Mouse (Mus musculus): ENCODE results near the gene Tk1. TPM values are rescaled to one million over a fixed set of nuclear protein-coding genes. Genes with fewer than 3 reads are reported as not detected.

Tk1 gene
- polyA plus RNA-seq (2012; rRNA removed; ENCODE audit: low replicate concordance) = 42.7 and 62.2 TPM in 2 replicates

DNA sequence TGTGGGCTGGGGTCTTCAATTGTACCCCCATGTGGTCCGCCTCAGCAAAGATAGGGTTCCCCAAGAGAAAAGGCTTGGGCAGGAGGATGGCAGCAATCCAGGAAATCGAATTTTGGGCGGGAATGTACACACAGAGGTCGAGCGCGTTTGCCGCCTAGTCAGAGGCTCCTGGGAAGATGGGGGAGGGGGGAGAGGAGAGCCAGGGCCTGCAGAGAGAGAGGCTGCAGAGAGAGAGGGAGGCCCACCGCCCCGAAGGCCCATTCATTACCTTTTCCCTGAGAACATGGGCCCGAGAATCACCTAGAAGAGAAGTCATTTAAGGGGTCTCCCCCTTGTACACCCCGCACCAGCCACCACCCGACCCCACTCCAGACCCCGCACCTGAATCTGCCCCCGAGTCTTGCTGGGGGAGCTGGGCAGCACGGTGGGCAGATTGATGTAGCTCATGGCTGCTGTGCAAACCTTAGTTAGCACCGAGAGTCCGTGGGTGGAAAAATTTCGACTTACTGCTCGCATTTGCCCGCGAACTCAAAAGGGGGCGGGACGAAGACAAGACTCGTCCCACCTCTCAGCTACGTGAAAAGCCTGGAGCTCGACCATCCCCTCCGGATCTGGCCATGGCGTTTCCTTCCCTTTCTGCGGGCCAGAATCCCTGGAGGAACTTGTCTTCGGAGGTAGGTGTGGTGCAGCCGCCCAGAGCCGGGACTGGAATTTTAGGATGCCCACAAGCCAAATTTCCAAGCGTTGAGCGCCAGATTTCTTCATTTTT, at the start of gene Tk1, which contains the start of gene Afmid:
Tk1 (minus strand) TSS at position 760 of the 769 bp plus-strand sequence.
Afmid (plus strand) TSS at position 592 of the 769 bp plus-strand sequence.

DNA sequence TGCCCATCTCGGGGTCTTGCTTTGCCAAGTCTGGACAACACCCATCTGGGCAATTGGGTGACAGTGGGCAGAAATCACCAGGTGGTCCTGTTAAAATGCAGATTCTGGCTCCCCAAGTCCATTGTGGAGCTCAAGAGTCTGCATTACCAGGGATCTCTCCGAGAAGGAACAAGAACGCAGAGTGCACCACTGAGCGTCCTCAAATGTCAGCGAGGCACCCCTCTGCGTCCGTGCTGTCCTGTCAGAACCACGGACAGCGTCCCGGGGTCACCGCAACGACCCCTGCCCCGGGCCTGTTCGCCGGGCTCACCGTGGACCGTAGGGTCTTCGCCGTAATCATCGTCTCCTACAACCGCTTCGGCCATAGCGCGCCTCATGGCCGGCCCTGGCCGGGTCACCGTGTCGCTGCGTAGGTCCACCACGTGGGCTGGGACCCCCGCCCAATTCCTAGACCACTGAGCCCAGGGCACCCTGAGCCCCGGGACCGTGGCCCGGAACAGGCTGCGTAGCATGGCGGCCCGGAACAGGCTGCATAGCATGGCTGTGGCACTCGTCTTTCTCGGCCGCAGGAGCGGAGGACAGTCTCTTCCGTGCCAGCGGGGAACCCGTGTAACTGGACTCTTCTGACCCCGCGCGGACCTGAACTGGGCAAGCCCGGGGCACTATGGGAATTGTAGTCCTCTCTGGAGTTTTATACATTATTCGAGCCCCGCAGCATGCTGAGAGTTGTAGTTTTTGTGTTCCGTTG, 47.1 kb upstream of the Tk1 start, which contains the start of gene Tha1:
Tha1 (minus strand) TSS at position 621 of the 748 bp plus-strand sequence.

DNA sequence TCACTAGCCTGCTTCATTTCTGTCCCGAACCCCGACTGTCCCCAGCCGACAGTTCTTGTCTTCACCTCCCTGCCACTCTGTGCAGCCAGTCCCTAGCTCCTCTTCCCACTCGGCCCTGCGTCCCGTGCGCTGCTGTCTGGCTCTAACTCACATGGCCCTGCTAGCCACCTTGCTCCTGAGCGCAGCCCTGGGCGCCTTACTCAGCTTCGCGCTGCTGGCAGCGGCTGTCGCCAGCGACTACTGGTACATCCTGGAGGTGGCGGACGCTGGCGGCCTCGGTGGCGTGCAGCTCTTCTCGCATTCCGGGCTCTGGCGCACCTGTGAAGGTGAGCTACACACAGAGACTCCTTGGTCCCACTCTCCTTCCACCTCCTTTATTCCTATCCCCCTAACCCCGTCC, 34.7 kb upstream of the Tk1 start, which contains the start of gene Tmem235:
Tmem235 (plus strand) TSS at position 152 of the 400 bp plus-strand sequence.

DNA sequence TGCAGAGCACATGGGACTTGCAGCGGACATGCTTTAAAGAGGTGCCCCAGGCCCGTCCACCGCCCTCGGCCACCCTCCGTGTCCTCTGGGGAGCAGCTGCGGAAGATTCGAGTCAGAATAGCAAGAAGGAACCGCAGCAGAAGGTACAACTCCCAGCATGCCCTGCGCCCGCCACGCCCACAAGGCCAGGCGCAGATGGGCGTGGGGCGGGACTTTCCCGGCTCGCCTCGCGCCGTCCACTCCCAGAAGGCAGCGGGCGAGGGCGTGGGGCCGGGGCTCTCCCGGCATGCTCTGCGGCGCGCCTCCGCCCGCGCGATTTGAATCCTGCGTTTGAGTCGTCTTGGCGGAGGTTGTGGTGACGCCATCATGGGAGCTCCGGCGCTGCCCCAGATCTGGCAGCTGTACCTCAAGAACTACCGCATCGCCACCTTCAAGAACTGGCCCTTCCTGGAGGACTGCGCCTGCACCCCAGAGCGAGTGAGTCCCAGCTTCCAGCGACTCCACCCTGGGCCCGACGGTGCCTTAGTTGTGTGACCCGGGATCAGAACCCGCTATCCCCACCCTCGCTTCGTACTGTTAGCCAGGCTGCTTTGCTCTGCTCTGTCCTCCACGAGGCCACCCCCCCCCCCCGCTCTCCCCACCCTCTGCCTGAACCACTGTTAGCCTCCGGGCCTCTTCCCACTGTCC, 23.2 kb upstream of the Tk1 start, which contains the start of gene Birc5:
Birc5 (plus strand) TSS at position 267 of the 687 bp plus-strand sequence.

DNA sequence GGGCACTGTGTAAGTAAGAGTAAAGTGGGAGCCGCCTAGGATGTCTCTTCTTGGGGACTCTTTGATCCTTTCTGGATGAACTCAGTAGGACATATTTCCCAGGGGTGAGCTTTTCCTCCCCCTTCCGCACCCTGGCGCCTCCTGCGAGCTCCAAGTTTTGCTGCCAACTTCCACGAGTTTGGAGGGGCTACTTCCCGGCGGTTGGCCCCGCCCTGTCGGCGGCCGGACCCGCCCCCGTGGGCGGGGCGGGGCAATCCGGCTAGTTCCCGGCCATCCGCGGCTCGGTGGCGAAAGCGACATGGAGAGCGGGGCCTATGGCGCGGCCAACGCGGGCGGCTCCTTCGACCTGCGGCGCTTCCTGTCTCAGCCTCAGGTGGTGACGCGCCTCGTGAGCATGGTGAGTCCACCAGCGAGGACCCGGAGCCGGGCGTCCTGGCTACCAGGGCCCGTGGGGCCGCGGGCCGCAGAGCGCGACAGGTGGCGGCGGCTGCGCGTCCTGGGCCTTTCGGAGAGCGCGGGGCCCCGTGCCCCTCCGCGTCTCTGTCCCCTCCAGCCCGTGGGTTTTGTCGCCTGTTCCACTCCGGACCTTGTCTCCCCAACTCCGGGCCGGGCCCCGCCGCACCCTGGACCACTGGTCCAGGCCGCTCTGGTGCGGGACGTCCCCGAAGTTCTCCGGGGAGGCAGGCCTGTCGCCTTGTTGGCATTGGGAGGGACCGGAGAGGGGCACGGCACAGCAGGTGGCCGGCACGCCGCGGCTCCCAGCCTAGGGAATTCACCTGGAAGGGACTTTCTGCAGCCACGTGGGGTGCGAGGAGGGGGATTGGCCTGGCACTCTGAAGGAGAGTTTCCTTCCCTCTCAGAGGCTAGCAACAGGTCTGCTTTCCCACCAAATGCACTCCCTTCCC, 16.2 kb downstream of the Tk1 start, which contains the start of the genes Gm20708 and Syngr2:
Gm20708 (plus strand) TSS at position 262 of the 905 bp plus-strand sequence.
Syngr2 (plus strand) TSS at position 262 of the 905 bp plus-strand sequence.

DNA sequence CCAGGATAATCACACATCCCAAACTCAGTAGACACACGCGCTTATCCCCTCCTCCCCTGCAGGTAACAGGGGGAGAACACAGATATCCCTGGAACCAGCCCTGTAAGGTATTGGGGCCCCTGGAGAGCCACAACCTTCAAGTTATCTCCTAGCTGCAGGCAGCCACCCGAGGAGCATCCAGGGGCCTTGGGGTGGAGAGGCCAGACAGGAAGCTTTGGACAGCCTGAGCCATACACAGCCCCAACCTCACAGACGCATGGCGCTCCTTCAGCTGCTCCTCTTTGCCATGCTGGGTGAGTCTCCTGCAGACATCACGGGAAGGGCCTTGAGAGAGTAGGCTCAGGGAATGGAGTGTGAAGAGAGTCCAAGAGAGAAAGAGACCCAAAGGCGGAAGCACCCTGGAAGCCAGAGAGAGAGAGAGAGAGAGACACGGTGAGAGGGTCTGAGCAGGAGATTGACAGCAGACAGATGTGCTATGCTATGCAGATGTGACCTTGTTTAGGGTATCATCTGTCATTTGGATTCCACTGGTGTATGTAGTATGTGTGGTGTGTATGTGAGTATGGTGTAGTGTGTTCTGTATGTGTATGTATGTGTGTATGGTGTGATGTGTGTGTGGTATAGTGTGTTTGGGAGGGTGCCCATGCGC, 28.3 kb downstream of the Tk1 start, which contains the start of gene 6030468B19Rik:
6030468B19Rik (plus strand) TSS at position 150 of the 649 bp plus-strand sequence.

DNA sequence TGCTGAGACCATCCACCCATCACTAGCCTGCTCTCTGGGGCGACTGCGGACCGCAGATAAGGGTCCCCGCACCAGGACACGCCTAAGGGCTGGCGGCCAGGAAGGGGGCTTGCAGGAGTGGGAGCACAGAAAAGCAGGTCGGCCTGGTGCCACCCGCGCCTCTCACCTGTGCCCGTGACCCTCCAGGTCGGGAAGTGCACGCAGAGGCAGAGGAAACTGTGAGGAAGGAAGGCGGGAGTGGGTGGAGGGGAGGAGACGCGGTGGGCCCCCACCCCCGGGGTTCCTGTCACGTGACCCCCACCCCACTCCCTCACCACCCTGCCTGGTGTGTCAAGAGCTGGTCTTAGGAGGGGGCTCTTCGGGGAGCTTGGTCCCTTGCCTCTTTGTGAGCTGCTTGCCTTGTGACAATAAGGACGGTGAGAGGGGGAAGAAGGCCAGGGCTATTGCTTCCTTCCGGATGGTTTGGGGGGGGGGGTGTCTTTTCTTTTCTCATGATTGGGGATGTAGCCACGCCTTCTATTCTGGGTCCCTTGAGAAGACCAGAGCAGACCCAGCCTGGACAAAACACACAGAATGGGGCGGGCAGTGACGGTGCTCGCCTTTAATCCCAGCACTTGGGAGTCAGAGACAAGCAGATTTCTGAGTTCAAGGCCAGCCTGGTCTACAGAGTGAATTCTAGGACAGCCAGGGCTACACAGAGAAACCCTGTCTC, 43.7 kb downstream of the Tk1 start, which contains the start of the genes Tmc8 and Tmc6:
Tmc8 (plus strand) TSS at position 84 of the 712 bp plus-strand sequence.
Tmc6 (minus strand) TSS at position 206 of the 712 bp plus-strand sequence.

Other genes with a start within 250 kb of the Tk1 start
- gene Tnrc6c, start 171.8 kb downstream of the Tk1 start, polyA plus RNA-seq (2012; rRNA removed; ENCODE audit: low replicate concordance) = 6.7 and 8.7 TPM in 2 replicates
- 45.0 and 97.1 TPM in 2 replicates for gene Tmc8, start 44.0 kb downstream of the Tk1 start, polyA plus RNA-seq (2012; rRNA removed; ENCODE audit: low replicate concordance)
- gene Tmc6, start 43.9 kb downstream of the Tk1 start, polyA plus RNA-seq (2012; rRNA removed; ENCODE audit: low replicate concordance) = 61.1 and 63.0 TPM in 2 replicates
- gene 6030468B19Rik, start 28.4 kb downstream of the Tk1 start, polyA plus RNA-seq (2012; rRNA removed; ENCODE audit: low replicate concordance) = 0.23 and 0.49 TPM in 2 replicates
- gene Gm20708, start 16.4 kb downstream of the Tk1 start, polyA plus RNA-seq (2012; rRNA removed; ENCODE audit: low replicate concordance) = not detected in 2 replicates
- 210 and 223 TPM in 2 replicates for gene Syngr2, start 16.4 kb downstream of the Tk1 start, polyA plus RNA-seq (2012; rRNA removed; ENCODE audit: low replicate concordance)
- 9.9 and 13.1 TPM in 2 replicates for gene Afmid, start 168 bp downstream of the Tk1 start, polyA plus RNA-seq (2012; rRNA removed; ENCODE audit: low replicate concordance)
- 12.5 and 20.8 TPM in 2 replicates for gene Birc5, start 23.2 kb upstream of the Tk1 start, polyA plus RNA-seq (2012; rRNA removed; ENCODE audit: low replicate concordance)
- 0.21 TPM in 1 of 2 replicates, not detected in the other for gene Tmem235, start 34.7 kb upstream of the Tk1 start, polyA plus RNA-seq (2012; rRNA removed; ENCODE audit: low replicate concordance)
- gene Tha1, start 47.4 kb upstream of the Tk1 start, polyA plus RNA-seq (2012; rRNA removed; ENCODE audit: low replicate concordance) = 26.0 and 66.8 TPM in 2 replicates
- gene Socs3, start 144.0 kb upstream of the Tk1 start, polyA plus RNA-seq (2012; rRNA removed; ENCODE audit: low replicate concordance) = 28.3 and 61.4 TPM in 2 replicates
- gene Pgs1, start 160.2 kb upstream of the Tk1 start, polyA plus RNA-seq (2012; rRNA removed; ENCODE audit: low replicate concordance) = 37.3 and 49.9 TPM in 2 replicates

Data from duodenum, adult 2 months (tissue).